Mouse (Mus musculus) testis, adult 2 months (tissue): ENCODE measurements around the gene Col3a1.

Source experiments
- CTCF ChIP-seq: fragments of 200-500 bp; IDR thresholded peaks from 2 replicates; pipeline ENCODE4 v1.5.1; 2012; ENCODE audit warnings: low read depth, mild to moderate bottlenecking, inconsistent platforms, low read length, moderate library complexity; ENCODE audit not compliant: control insufficient read depth, insufficient read depth, insufficient replicate concordance
- POLR2A ChIP-seq: fragments of 200-500 bp; IDR thresholded peaks from 2 replicates; pipeline ENCODE4 v1.6.1; 2012; ENCODE audit warnings: low read depth, mild to moderate bottlenecking, inconsistent platforms, low read length, moderate library complexity; ENCODE audit not compliant: control insufficient read depth

- TF ChIP-seq POLR2A (no peak), CTCF (no peak)
Observed at GRCm38 (mm10) chr1:45287954-45288353, 23.4 kb upstream of the Col3a1 start.
